Mouse (Mus musculus) cerebellum, adult 9-10 months (tissue): ENCODE results near the gene Ubap1l.

Source experiments
- DNase-seq: peaks from one replicate; pipeline ENCODE4 v3.0.0; 2022

Gene Ubap1l

GRCm38 (mm10) chr9:65411326-65411725 is 50.5 kb downstream of the Ubap1l start:
- DNase-seq = no peak

DNA sequence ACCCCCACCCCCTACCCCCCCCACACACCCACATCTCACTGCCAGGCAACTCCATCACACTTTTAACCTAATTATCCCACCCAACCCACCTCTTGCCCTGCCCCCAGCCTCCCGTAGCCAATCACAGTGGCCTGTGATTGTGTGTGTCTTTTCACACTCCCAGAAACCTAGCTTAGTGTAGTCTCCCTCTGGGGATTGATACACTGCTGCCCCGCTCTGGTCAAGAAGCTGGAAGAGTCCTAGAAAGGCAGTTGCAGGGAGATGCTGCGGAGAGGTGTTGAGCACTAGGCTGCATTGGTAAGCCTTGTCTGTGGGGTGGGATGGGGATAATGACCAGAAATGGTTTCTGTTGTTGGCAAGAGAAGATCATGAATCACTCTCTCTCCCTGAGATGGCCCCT is 56.9 kb downstream of the Ubap1l start:
- no peak for DNase-seq

GRCm38 (mm10) chr9:65419633-65420032 is 58.8 kb downstream of the Ubap1l start:
- DNase-seq = no peak

DNA sequence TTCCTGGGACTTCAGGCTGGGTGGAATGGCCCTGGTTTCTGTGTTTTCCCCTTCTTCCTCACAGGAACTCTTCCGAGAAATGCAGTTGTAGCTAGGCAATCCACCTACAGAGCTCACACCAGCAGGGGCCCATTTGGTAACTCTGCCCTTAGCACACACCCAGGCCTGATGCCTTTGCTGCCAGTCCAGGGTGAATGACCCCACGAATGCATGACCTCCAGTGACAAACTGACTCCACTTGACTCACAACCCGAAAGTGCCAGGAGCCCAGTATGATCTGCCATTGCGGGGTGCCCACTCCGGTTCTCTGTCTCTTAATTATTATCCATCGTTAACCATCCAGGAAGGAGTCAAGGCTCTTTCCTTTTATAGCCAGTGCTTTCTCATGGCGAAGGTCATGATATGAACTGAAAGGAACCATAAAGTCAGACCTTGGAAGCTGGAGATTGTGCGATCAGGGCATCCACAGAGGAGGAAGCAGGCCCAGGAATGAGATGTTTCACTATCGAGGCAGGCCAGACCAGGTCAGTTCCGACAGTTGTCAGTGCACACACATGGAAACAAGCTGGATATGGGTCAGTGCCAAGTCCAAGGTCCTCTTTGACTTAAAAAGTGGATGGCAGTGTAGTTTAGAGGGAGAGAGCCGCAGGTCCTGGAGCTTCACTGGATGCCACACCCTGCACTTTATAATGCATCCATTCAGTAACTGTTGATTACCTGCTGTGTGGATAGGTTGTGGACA is 62.1 kb downstream of the Ubap1l start, which contains the start of gene Slc51b:
Slc51b (minus strand) TSS at position 196 of the 742 bp plus-strand sequence.
- no peak for DNase-seq

- DNase-seq = no peak
Observed at GRCm38 (mm10) chr9:65424393-65424792, 63.6 kb downstream of the Ubap1l start.

GRCm38 (mm10) chr9:65427511-65427910 is 66.7 kb downstream of the Ubap1l start:
- DNase-seq = no peak

- DNase-seq = no peak
Observed at GRCm38 (mm10) chr9:65428003-65428402, 67.2 kb downstream of the Ubap1l start.
